Mouse (Mus musculus): Measurements from ENCODE around the gene Scn9a. TPM values are rescaled to one million over a fixed set of nuclear protein-coding genes. Genes with fewer than 3 reads are reported as not detected.

The Scn9a gene
- polyA plus RNA-seq, 1 experiment from 2014 or later = 0.04 TPM

GRCm38 (mm10) chr2:66548254-66548653, 86.5 kb downstream of the Scn9a start:
- Histone ChIP-seq H3K36me3 (no peaks in the 10 kb centered on the region), H3K9ac (no peak overlapping the region), H3K4me3 (no peak overlapping the region), H3K4me2 (no peak overlapping the region), H3K4me1 (replicated peaks) (no peaks in the 10 kb centered on the region), H3K27me3 (replicated peaks) (no peaks in the 10 kb centered on the region), H3K9me3 (replicated peaks) (no peaks in the 10 kb centered on the region), H3K27ac (ENCODE audit: poor library complexity, severe bottlenecking) (no peak overlapping the region)
- no peak for ATAC-seq (ENCODE audit: insufficient number of reproducible peaks, low FRiP score)
- WGBS = 77% methylated on average over 3 of the region's 3 CpGs

- WGBS = 67% methylated on average over 3 of the region's 3 CpGs
- Histone ChIP-seq H3K9me3 (replicated peaks) (no peaks in the 10 kb centered on the region), H3K27me3 (replicated peaks) (no peaks in the 10 kb centered on the region), H3K4me3 (no peak overlapping the region), H3K27ac (ENCODE audit: poor library complexity, severe bottlenecking) (no peak overlapping the region), H3K9ac (no peak overlapping the region), H3K4me1 (replicated peaks) (no peaks in the 10 kb centered on the region), H3K4me2 (no peak overlapping the region), H3K36me3 (no peaks in the 10 kb centered on the region)
- ATAC-seq (ENCODE audit: insufficient number of reproducible peaks, low FRiP score) = no peak
These were observed 114.8 kb downstream of the Scn9a start for GRCm38 (mm10) chr2:66519966-66520365.

- no peaks in the 10 kb centered on the region for H3K36me3 ChIP-seq
- H3K4me2 ChIP-seq = no peak overlapping the region
- ATAC-seq (ENCODE audit: insufficient number of reproducible peaks, low FRiP score) = no peak
These were observed 123.3 kb downstream of the Scn9a start for GRCm38 (mm10) chr2:66511424-66511823.

DNA sequence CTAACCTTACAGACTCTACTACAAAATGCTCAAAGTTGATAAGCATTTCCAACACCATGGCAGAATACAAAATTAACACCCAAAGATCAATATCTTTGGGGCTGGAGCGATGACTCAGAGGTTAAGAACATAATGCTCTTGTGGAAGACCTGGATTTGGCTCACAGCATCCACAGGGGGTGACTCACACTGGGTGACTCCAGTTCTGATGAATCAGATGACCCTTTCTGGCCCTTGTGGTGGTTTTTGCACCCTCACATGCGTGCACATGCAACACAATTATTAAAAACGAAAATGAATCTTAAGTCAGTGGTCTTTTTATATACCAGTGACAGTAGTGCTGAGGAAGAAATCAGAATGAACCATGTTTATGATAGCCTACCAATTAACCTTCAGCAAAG, 126.7 kb downstream of the Scn9a start:
- H3K36me3 ChIP-seq = no peaks in the 10 kb centered on the region
- 64% methylated on average over 3 of the region's 3 CpGs for WGBS

More at GRCm38 (mm10) chr2:66511424-66511823, 123.3 kb downstream of the Scn9a start:
- no peaks in the 10 kb centered on the region for H3K27me3 ChIP-seq (replicated peaks)
- H3K27ac ChIP-seq (ENCODE audit: poor library complexity, severe bottlenecking) = no peak overlapping the region
- H3K4me1 ChIP-seq (replicated peaks) = no peaks in the 10 kb centered on the region
- no peak overlapping the region for H3K9ac ChIP-seq
- 72% methylated on average over 2 of the region's 2 CpGs for WGBS
- H3K9me3 ChIP-seq (replicated peaks) = no peaks in the 10 kb centered on the region
- H3K4me3 ChIP-seq = no peak overlapping the region

GRCm38 (mm10) chr2:66507616-66508015, 127.1 kb downstream of the Scn9a start:
- H3K9me3 ChIP-seq (replicated peaks) = no peaks in the 10 kb centered on the region
- 73% methylated on average over 1 of the region's 1 CpGs for WGBS
- H3K27ac ChIP-seq (ENCODE audit: poor library complexity, severe bottlenecking) = no peak overlapping the region
- no peaks in the 10 kb centered on the region for H3K4me1 ChIP-seq (replicated peaks)
- ATAC-seq (ENCODE audit: insufficient number of reproducible peaks, low FRiP score) = no peak
- H3K9ac ChIP-seq = no peak overlapping the region
- no peaks in the 10 kb centered on the region for H3K36me3 ChIP-seq
- H3K4me2 ChIP-seq = no peak overlapping the region
- no peak overlapping the region for H3K4me3 ChIP-seq
- H3K27me3 ChIP-seq (replicated peaks) = no peaks in the 10 kb centered on the region

More for the DNA sequence above, 126.7 kb downstream of the Scn9a start:
- Histone ChIP-seq H3K9ac (no peak overlapping the region), H3K9me3 (replicated peaks) (no peaks in the 10 kb centered on the region), H3K27ac (ENCODE audit: poor library complexity, severe bottlenecking) (no peak overlapping the region), H3K4me1 (replicated peaks) (no peaks in the 10 kb centered on the region), H3K4me3 (no peak overlapping the region), H3K4me2 (no peak overlapping the region), H3K27me3 (replicated peaks) (no peaks in the 10 kb centered on the region)
- ATAC-seq (ENCODE audit: insufficient number of reproducible peaks, low FRiP score) = no peak

DNA sequence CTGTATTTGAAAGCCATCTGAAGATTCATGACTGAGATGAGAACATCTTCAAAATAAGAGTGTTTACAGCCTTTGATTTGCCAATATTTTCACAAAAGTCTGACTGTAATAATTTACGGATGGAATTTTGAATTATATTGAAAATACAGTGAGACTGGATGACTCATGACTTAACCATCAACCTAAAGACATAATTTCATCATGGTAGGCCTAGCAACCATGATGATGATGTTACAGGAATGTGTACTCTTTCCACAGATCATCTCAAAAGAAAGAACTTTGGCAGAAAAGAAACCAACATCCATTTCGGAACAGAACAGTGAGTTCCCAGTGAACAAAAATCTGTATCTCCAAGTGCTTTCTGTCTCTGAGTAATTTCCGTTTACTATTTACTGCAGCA, 132.6 kb downstream of the Scn9a start:
- Histone ChIP-seq H3K27ac (ENCODE audit: poor library complexity, severe bottlenecking) (no peak overlapping the region), H3K9me3 (replicated peaks) (no peaks in the 10 kb centered on the region), H3K27me3 (replicated peaks) (no peaks in the 10 kb centered on the region), H3K4me1 (replicated peaks) (no peaks in the 10 kb centered on the region), H3K4me3 (no peak overlapping the region), H3K36me3 (no peaks in the 10 kb centered on the region), H3K9ac (no peak overlapping the region), H3K4me2 (no peak overlapping the region)
- no peak for ATAC-seq (ENCODE audit: insufficient number of reproducible peaks, low FRiP score)
- WGBS = 77% methylated on average over 3 of the region's 3 CpGs

DNA sequence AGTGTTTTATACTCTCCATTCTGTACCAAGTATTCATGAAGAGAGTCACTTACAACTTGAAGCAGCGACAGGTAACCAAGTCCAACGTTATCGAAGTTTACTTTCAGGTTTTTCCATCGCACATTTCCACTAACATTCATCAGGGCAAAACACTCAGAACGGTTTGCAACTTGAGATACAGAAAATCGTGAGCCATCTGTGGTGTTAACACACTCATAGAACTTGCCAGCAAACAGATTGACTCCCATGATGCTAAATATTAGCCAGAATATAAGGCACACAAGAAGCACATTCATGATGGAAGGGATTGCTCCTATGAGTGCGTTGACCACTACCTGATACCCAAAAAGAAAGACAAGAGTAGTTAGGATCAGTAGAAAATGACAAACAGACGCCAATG, 140.2 kb downstream of the Scn9a start:
- Histone ChIP-seq H3K36me3 (no peaks in the 10 kb centered on the region), H3K4me2 (no peak overlapping the region), H3K4me1 (replicated peaks) (no peaks in the 10 kb centered on the region), H3K27ac (ENCODE audit: poor library complexity, severe bottlenecking) (no peak overlapping the region), H3K9ac (no peak overlapping the region), H3K4me3 (no peak overlapping the region), H3K9me3 (replicated peaks) (no peaks in the 10 kb centered on the region), H3K27me3 (replicated peaks) (no peaks in the 10 kb centered on the region)
- WGBS = 74% methylated on average over 8 of the region's 8 CpGs
- no peak for ATAC-seq (ENCODE audit: insufficient number of reproducible peaks, low FRiP score)

- Histone ChIP-seq H3K4me3 (no peak overlapping the region), H3K9me3 (replicated peaks) (no peaks in the 10 kb centered on the region), H3K27me3 (replicated peaks) (no peaks in the 10 kb centered on the region), H3K36me3 (no peaks in the 10 kb centered on the region), H3K4me2 (no peak overlapping the region), H3K4me1 (replicated peaks) (no peaks in the 10 kb centered on the region), H3K27ac (ENCODE audit: poor library complexity, severe bottlenecking) (no peak overlapping the region), H3K9ac (no peak overlapping the region)
- WGBS = 46% methylated on average over 2 of the region's 2 CpGs
- no peak for ATAC-seq (ENCODE audit: insufficient number of reproducible peaks, low FRiP score)
These were observed 156.4 kb downstream of the Scn9a start for GRCm38 (mm10) chr2:66478395-66478794.

DNA sequence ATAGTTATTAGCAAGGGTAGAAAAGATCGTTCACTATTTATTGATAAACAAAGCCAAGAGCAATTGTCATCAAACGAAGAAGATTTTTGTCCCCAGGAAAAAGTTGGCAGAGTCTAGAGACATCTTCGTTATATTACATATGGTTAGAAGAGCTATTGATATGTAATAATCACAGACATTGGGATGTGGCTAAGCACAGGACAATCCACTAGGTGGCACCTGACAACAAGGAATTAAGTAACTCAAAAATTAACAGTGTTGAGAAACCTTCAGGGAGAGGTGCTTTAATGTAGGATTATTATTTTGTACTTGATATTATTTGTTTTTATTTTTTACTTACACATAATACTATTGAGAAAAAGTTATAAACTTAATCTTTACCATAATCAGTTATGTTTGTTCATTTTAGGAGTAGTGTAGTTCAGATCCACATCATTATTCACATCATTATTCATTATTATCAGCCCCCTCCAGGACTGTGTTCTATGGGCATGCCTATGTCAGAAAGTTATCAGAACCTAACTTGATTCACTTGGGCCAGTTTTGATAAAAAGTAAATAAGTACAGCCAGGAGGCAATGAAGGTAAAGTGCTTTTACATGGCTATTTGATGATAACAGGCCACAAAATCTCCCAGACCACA, 161.5 kb downstream of the Scn9a start:
- no peak overlapping the region for H3K27ac ChIP-seq (ENCODE audit: poor library complexity, severe bottlenecking)
- no peaks in the 10 kb centered on the region for H3K9me3 ChIP-seq (replicated peaks)
- H3K36me3 ChIP-seq = no peaks in the 10 kb centered on the region
- H3K4me1 ChIP-seq (replicated peaks) = no peaks in the 10 kb centered on the region
- no peak overlapping the region for H3K9ac ChIP-seq
- no peak overlapping the region for H3K4me3 ChIP-seq
- no peak for ATAC-seq (ENCODE audit: insufficient number of reproducible peaks, low FRiP score)
- H3K4me2 ChIP-seq = no peak overlapping the region
- H3K27me3 ChIP-seq (replicated peaks) = no peaks in the 10 kb centered on the region
- 48% methylated on average over 3 of the region's 3 CpGs for WGBS

DNA sequence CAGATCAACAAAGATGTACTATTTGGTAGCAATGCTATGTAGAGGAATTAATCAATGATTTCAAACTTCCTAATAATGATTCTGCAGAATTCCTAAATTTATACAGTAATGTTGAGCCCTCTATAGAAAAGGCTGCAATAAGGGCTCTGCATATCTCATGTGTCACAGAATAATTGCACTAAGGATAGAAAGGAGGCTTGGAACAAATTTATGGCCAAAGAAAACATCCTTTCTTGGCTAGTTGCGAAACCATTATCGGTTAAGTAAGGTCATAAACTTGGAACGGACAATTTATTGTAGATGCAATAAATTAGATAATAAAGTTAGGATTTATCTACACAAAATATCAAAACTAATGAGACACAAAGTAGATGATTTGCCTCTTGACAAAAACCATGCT, 169.3 kb downstream of the Scn9a start:
- no peaks in the 10 kb centered on the region for H3K4me1 ChIP-seq (replicated peaks)
- no peak overlapping the region for H3K9ac ChIP-seq
- no peak for ATAC-seq (ENCODE audit: insufficient number of reproducible peaks, low FRiP score)
- no peak overlapping the region for H3K27ac ChIP-seq (ENCODE audit: poor library complexity, severe bottlenecking)
- WGBS = 79% methylated on average over 3 of the region's 3 CpGs
- H3K4me3 ChIP-seq = no peak overlapping the region
- no peaks in the 10 kb centered on the region for H3K9me3 ChIP-seq (replicated peaks)
- no peaks in the 10 kb centered on the region for H3K36me3 ChIP-seq
- no peaks in the 10 kb centered on the region for H3K27me3 ChIP-seq (replicated peaks)
- H3K4me2 ChIP-seq = no peak overlapping the region

GRCm38 (mm10) chr2:66464874-66465458, 169.8 kb downstream of the Scn9a start:
- Histone ChIP-seq H3K9me3 (replicated peaks) (no peaks in the 10 kb centered on the region), H3K9ac (no peak overlapping the region), H3K4me1 (replicated peaks) (no peaks in the 10 kb centered on the region), H3K27me3 (replicated peaks) (no peaks in the 10 kb centered on the region), H3K4me2 (no peak overlapping the region), H3K4me3 (no peak overlapping the region), H3K36me3 (no peaks in the 10 kb centered on the region), H3K27ac (ENCODE audit: poor library complexity, severe bottlenecking) (no peak overlapping the region)
- ATAC-seq (ENCODE audit: insufficient number of reproducible peaks, low FRiP score) = no peak
- 78% methylated on average over 2 of the region's 2 CpGs for WGBS

GRCm38 (mm10) chr2:66463916-66464315, 170.8 kb downstream of the Scn9a start:
- no peak overlapping the region for H3K27ac ChIP-seq (ENCODE audit: poor library complexity, severe bottlenecking)
- no peak for ATAC-seq (ENCODE audit: insufficient number of reproducible peaks, low FRiP score)

More at GRCm38 (mm10) chr2:66463916-66464315, 170.8 kb downstream of the Scn9a start:
- no peak overlapping the region for H3K9ac ChIP-seq
- WGBS = 76% methylated on average over 6 of the region's 6 CpGs
- H3K4me2 ChIP-seq = no peak overlapping the region
- H3K4me1 ChIP-seq (replicated peaks) = no peaks in the 10 kb centered on the region
- no peaks in the 10 kb centered on the region for H3K27me3 ChIP-seq (replicated peaks)
- no peaks in the 10 kb centered on the region for H3K9me3 ChIP-seq (replicated peaks)
- no peak overlapping the region for H3K4me3 ChIP-seq
- H3K36me3 ChIP-seq = no peaks in the 10 kb centered on the region

Data from heart, embryonic 12.5 days (tissue).